Mouse (Mus musculus) cerebellum, adult 9-11 months (tissue): ENCODE measurements at regions not wholly inside any gene's neighbourhood (a gene's known extent, or its start where the extent isn't known, plus 50 kb on each side); places are given as distances from the start of the nearest gene placed in this dataset.

Experiments
- DNase-seq: peaks from one replicate; pipeline ENCODE4 v3.0.0; 2022

- no peak for DNase-seq
Observed at GRCm38 (mm10) chr4:89000855-89001254, 120.9 kb upstream of the Ifne start.

- no peak for DNase-seq
Observed at GRCm38 (mm10) chr4:89000200-89000599, 120.2 kb upstream of the Ifne start.

DNA sequence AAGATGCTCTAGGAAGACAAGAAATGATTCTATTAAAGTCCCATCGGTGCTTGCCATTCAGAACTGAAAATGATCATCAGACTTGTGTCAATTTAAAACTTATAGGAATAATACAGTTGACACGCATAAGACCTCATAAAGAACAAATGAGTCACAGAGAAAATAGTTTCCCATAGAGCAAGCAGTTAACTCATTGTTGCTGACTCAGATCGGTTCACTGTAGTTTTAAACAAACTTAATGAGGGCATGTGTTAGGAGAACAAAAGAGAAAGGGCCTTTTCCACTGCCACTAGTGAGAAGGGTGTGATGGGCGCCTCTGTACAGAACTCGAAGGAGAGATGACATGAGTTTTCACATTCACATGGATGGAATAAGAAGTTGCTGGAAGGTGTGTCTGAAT is 118.3 kb upstream of the Ifne start:
- no peak for DNase-seq

DNA sequence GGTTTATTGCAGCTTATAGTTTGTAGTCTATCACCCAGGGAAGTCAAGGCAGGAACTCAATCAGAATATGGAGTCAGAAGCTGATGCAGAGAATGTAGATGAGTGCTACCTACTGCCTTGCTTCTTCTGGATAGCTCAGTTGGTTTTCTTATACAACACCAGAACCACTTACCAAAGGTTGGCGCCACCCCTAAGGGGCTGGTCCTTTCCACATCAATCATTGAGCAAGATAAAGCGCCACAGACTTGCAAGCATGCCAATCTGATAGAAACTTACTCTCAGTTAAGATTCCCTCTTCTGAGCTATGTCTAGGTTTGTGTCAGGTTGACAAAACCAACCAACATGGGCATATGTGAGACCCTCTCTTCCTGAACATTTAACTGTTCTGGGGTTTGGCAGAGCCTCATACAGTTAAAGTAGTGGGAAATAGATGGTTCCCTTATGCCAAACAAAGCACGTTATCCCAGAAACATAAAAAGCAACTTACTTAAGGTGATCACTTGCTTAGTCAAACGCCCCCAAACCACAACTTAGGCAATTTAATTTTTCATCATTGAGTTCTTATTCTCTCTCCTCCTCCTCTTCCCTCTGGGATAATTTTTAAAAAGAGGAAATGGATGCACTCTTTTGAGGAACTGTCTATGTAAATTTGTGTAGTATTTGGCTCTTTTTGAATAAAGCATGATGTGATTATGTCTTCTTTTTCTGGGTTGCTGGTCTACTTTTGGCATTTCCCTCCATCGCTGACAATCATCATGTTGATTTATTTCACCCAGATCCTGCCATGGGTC is 115.3 kb upstream of the Ifne start:
- DNase-seq: no peak

- DNase-seq: no peak
Observed at GRCm38 (mm10) chr4:88994486-88994885, 114.5 kb upstream of the Ifne start.

DNA sequence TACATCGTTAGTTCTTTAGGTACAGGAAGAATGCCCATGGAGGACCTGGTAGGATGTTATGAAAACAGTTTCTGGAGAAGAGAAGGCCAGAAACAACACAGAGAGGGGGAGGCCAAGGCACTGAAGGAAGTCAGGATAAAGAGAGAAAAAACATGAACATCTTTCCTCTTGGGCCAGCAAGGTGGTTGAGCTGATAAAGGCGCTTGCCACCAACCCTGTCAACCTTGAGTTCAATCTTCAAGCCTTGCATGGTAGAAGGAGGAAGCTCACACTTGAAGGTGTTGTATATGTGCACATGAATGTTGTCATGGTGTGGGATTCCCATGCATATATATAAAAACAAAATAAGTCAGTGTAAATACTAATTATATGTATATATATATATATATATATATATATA is 112.5 kb upstream of the Ifne start:
- no peak for DNase-seq

DNA sequence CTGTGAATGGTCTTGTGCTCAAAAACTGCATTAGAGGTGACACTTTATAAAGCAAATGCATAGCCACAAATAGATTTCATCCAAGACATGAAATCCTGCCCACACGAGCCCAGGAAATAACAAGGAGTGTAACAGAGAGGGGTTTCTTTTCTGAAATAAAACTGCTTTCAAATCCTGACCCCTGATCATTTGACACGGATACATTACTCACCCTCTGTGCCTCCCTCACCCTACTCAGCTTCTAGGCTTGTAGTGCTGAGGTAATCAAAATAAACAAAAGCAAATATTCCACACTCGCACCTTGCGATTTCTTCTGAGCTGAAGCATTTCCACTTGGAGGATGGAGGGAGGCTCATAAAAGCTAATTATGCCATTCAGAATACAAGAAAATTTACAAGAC is 108.4 kb upstream of the Ifne start:
- DNase-seq: no peak

DNA sequence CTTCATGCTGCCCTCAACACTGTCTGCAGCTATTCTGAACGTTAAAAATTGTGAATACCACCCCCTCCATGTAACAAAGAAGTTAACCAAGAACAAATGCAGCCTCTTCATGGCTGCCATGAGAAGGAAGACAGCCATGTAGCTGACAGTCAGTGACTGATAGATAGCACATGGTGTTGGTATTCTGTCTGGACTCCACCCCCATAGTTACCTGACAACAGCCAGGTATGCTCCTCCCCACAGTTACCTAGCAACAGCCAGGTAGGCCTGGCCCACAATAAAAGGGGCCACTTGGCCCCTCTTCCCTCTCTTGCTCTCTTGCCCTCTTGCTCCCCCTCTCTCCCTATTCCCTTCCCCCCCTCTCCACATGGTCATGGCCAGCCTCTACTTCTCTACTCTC is 107.1 kb upstream of the Ifne start:
- no peak for DNase-seq

- no peak for DNase-seq
Observed at GRCm38 (mm10) chr4:88982457-88982856, 102.5 kb upstream of the Ifne start.

- no peak for DNase-seq
Observed at GRCm38 (mm10) chr4:88977099-88977888, 97.3 kb upstream of the Ifne start.

DNA sequence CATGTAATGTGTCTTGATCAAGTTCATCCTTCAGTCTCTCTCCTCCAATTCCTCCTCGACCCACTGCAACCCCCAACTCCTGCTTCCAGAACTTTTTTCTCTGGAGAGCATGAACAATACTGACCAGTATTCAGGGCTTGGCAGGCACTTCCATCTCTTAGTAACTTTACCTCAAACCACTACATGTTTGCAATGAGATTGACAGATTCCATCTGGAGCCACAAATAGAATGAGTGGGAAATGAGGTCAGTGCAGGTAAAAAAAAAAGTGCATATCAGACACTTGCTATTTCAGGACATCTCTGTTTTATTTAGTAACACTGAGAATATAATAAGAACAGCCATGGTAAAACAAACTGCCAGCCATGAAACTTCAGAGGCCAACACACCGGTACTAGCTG is 94.5 kb upstream of the Ifne start:
- no peak for DNase-seq

DNA sequence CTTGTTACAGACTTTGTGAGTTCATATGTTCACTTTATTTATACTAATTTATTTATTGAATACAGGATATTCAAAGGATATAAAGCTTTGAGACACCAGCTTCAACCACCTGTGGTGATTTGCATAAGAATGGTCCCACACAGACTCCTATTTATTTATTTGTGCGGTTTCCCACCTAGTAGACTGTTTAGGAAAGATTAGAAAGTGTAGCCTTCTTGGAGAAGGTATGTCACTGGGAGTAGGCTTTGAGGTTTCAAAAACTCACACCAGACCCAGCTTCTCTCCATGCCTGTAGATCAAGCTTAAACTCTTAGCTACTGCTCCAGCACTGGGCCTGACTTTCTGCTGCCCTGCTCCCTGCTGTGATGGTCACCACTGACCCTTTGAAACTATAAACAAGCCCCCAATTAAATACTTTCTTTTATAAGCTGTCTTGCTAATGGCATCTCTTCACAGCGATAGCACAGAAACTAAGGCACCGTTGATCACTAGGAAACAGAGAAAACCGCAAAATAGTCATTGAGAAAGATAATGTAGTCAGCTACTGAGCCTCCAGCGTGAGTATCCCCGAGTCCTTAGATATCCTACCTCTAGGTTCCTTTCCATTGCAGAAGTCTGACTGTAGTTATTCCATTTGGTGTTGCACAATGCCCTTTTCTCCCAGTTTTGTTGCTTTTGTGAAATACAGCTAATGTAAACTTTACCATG is 89.3 kb upstream of the Ifne start:
- DNase-seq: no peak

GRCm38 (mm10) chr4:88959621-88960020 is 79.6 kb upstream of the Ifne start:
- DNase-seq: no peak

- DNase-seq: no peak
Observed at GRCm38 (mm10) chr4:88956605-88957004, 76.6 kb upstream of the Ifne start.

GRCm38 (mm10) chr4:88956151-88956550 is 76.2 kb upstream of the Ifne start:
- no peak for DNase-seq

DNA sequence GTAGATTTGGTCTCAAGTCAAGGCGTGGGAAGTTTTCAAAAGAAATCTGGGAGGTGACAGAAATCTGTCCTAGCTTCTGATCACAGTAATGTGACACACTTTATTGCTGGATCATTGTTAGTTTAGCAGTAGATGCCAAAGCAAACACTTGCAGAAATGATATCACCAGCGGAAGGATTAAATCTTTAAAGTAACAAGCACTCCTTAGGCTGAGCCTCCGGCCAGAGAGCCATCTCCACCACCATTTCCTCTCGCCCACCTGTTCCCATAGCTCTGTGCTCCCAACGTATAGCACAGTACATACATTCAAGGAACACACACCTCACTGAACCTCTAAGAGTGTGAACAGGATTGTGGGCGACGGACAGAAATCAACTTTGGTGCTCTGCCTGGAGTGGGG is 75.6 kb upstream of the Ifne start:
- DNase-seq: no peak

- no peak for DNase-seq
Observed at GRCm38 (mm10) chr4:88954045-88954444, 74.0 kb upstream of the Ifne start.

- no peak for DNase-seq
Observed at GRCm38 (mm10) chr4:88951034-88951336, 71.0 kb upstream of the Ifne start.

DNA sequence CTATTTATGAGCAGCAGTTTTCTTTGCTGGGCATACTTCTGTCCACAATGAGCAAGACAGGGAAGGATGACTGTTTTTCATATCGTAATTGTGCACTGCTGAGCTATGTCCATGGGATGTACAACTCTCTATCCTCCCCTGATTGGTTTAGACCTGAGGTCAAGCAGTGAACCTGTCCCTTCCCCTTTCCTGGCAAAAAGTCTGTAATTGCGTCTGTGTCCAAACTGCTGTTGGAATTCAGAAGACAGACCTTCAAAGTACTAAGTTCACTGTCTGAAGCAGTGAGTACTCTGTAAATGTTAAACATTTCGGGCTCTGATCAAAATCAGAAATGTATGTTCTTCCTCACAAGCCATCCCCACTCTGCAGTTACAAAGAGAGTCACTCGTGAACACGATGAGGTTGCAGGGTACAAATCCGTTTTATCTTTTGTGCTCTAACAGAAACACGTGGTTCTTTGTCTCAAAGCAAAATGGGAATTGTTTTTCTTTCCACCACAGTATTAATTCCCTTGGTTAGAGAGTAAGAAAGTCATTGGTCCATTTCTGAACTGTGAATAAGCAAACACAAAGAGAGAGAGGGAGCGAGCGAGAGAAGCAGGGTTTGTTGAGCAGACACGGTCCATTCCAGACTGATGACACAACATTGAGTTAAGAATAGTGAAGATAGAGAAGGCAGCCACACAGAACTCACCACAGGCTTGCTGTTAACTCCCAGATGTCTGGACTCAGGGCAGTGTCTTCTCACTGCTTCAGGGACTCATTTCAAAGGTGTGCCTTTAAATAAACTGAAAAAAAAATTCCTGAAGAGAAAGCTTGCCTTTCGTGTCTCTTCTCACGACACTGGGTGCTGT is 70.4 kb upstream of the Ifne start:
- no peak for DNase-seq

- no peak for DNase-seq
Observed at GRCm38 (mm10) chr4:88948027-88948859, 68.2 kb upstream of the Ifne start.

DNA sequence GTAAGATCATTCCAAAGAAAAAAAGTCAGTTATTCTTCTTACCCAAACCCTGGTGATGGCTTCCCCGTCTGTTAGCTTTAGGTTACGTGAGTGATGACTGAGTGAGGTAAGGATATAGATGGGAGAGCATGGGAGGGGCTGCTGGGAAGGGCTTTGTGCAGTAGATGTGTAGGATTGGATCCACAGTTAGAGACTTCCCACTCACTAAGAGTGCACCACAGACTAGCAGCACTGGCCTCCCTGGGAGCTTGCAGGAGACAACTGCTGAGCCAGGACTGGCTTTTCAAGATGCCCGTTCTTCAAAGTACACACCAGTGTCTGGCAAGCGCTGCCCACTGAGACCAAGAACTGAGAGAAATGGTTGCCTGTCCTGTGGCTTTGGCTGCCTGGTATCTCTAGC is 62.0 kb upstream of the Ifne start:
- DNase-seq: no peak

GRCm38 (mm10) chr4:88940670-88941069 is 60.7 kb upstream of the Ifne start:
- DNase-seq: no peak
